Mouse (Mus musculus) adrenal gland, postnatal 14 days (tissue): ENCODE results near the gene Sema4g. TPM values are rescaled to one million over a fixed set of nuclear protein-coding genes. Genes with fewer than 3 reads are reported as not detected.
A peak's percentile ranks its signal among the peaks of the same experiment; 100 is the strongest.

ENCODE experiments used
- DNase-seq: peaks from one replicate; pipeline ENCODE4 v3.0.0; 2021; ENCODE audit warnings: mixed read lengths
- long read RNA-seq, 2 experiments: library from polyadenylated mRNA; stranded (forward); transcript quantifications; one replicate each; pipeline ENCODE4 v2.0.0; 2021
- total RNA-seq: library from RNA; stranded (reverse); gene quantifications from 2 replicates; pipeline ENCODE4 v1.2.3, GENCODE M21; 2021

The Sema4g gene
- total RNA-seq = 8.4 and 29.7 TPM in 2 replicates
- long read RNA-seq, experiment 1, partial matches to known transcripts = 4 of 4 reads
- long read RNA-seq, experiment 1, other reads (novel, unspliced or antisense) = 0 of 4 reads
- long read RNA-seq, experiment 2, full-length matches to known transcripts = 1 of 10 reads
- long read RNA-seq, experiment 2, partial matches to known transcripts = 2 of 10 reads
- long read RNA-seq, experiment 2, other reads (novel, unspliced or antisense) = 7 of 10 reads

- peak; percentile 43 for DNase-seq
Observed at GRCm38 (mm10) chr19:44988831-44989566, at the start of gene Sema4g. Sema4g (plus strand) TSS chr19:44989101.

GRCm38 (mm10) chr19:44959633-44960032, 29.3 kb upstream of the Sema4g start:
- DNase-seq = no peak

GRCm38 (mm10) chr19:44965978-44966377, 22.9 kb upstream of the Sema4g start:
- no peak for DNase-seq

- DNase-seq = no peak
Observed at GRCm38 (mm10) chr19:44968329-44968728, 20.6 kb upstream of the Sema4g start.

- no peak for DNase-seq
Observed at GRCm38 (mm10) chr19:44976636-44977035, 12.3 kb upstream of the Sema4g start.

GRCm38 (mm10) chr19:44977148-44977547, 11.8 kb upstream of the Sema4g start:
- no peak for DNase-seq

- no peak for DNase-seq
Observed at GRCm38 (mm10) chr19:44980787-44981186, 8.1 kb upstream of the Sema4g start.

DNA sequence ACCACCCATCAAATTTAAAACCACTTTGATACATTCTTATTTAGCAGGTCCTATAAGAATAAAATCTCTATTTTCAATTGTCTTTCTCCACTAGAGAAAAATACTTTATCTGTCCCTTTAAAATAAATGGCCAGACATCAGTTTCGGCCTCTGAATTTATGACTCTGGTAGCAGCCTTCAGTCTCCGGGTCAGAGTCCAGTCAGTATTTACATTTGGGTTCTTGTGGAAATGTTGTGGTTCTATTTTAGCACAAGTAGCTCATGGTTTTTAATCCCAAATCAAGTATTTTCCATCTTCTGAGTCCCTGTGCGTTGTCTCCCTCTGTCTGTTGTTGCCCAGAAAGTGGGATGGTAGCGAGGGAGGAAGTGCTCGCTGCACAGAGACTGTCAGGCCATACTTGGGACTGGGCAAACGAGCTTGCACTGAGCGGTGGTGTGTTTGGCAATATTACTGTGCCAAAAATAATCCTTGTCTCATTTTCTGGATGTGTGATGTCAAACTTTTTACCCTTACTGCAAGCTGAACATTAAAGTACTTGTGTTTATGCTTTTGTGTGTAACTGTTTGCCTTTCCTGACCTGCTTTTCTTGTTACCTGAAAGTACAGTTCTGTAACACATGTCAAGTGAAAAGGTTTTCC, 6.3 kb upstream of the Sema4g start:
- no peak for DNase-seq

- DNase-seq = no peak
Observed at GRCm38 (mm10) chr19:44983366-44983765, 5.5 kb upstream of the Sema4g start.

DNA sequence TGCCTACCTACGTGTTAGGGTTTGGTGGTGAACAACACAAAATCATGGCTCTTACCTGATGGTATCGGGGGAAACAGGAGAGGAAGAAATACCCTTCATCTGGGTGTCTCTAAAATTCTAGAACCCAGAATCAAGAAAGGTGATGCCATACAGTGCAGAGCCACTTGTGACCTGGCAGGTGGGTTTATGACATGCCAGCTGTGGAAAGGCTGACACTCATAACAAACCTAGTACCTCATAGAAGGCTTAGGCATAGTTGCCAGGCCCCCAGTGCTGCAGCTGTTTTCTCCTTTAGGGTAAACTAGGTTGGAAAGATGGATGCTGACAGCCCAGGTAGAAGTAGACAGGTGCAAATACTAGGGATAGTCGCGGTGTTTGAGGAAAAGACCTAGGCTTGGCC, 4.5 kb upstream of the Sema4g start:
- DNase-seq = no peak

DNA sequence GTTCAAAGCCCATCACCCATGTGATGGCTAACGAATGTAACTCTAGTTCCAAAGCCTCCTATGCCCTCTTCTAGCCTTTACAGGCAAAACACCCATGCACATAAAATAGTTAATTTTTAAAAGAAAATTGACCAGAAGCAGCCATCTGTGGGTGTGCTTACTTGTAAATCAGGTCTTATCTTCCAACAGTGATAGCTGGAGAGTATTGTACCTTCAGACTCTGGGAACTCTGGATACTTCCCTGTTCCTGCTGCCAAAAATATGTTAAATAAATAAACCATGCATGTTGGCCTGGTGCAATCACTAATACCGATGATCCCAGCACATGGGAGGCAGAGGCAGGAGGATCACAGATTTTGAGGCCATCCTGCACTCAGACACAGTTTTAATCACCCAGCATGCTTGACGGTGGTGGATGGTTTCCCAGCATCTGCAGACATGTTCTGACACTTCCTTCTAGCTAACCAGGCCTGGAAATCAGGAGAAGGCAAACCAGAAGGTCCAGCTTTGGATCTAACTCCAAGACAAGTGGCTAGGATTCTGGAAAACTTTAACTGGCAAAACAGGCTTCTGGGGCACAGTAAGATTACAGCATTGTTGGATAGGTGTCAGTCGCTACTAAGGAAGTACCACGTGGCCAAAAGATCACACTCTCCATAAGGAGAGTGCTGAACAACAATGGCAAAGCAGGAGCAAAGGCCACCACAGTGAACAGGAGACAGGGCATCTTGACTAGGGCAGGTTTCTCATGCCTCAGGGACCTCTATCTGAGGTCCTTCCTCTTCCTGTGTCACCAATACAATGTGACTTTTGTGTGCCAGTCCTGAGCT, 3.5 kb upstream of the Sema4g start:
- DNase-seq = no peak

DNA sequence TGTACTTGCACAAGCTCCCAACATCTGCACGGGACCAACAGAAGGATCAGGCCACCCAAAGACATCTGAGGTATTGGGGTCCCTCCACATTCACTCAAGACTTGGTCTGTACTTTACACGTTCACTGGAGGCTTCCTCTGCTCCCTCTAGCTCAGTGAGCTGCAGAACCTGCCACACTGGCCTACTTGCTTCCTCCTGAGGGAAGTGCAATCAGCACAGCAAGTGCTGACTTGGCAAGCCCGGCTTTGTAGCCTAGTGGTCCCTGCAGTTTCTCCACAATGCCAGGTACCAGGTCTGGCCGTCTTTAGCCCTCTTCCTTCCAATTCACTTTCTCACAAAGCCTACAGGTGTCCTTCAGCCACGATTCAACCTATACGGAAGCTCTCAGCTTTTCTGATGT, 1.9 kb upstream of the Sema4g start:
- no peak for DNase-seq

GRCm38 (mm10) chr19:44987851-44988250, 1.1 kb upstream of the Sema4g start:
- no peak for DNase-seq

DNA sequence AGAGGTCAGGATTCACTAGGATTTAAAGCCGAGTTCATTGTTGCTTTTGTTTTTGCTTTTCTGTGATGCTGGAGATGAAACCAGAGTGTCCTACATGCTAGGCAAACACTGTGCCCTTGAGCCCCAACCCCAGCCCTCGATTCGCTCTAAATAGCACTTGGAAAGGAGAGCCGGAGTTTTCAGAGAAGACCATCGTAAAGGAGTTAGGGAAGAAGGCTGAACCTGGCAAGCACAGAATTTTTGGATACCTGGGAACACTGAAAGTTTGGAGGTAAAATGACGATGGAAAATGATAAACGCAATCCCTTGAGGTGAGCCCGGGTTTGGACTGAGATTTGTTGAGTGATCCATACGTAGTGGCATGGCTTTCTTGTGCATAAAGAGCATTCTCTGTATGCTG, 580 bp upstream of the Sema4g start:
- DNase-seq = no peak

DNA sequence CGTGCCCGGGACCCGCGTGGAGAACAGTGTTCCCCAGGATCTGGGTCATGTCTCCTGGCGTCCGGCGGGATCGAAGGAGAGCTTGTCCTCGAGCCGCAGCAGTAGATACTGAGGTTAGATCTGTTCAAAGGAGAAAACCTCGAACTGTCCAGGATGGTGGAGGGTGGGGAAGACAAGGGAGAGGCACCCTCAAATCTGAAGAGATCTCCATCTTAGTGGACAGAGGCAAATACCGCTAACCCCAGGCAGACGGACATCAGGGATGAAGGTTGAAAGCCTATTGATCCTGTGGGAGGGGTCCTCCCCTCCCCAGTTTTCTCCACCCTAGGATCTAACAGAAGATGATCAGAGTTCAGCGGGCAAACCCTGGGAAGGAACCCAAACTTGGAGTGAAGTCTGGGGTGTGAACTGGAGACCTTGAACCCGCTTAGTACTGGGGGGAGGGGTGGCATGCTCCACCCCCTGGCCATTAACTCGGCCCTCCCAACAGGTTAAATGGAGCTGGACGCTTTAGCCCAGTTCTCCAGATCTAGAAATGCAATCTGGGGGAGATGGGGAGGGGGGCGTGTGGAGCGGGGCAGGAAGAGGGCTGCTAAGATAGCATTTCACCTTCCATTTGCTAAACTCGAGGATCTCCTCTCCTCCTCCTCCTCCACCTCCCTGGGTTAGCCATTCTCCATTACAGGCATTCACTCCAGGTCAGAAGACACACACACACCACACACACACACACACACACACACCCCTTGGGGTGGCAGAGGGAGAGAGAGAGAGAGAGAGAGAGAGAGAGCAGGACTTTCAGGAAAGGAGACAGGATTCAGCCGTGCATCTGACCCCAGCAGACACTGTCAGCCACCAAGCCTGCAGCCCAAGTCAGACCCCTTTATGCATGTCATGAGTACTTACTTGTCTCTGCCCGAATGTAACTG, 930 bp downstream of the Sema4g start:
- peak; percentile 25 for DNase-seq

- no peak for DNase-seq
Observed at GRCm38 (mm10) chr19:44991031-44991430, 2.1 kb downstream of the Sema4g start.

GRCm38 (mm10) chr19:44992246-44992645, 3.3 kb downstream of the Sema4g start:
- no peak for DNase-seq

GRCm38 (mm10) chr19:44992712-44993111, 3.8 kb downstream of the Sema4g start:
- no peak for DNase-seq

DNA sequence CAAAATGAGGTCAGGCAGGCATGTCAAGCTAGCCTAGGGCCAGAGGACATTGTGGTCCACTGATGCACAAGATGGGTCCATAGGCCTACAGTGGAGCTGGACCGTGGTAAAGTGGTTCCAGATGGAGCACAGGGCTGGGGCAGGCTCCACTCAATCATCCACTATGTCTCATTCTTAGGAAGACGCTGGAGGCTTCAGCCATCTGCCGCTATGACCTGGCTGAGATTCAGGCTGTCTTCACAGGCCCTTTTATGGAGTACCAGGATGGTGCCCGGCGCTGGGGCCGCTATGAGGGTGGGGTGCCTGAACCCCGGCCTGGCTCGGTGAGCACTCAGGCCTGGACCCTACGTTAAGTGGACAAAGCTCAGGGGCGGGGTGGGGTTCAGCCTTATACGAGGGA, 8.9 kb downstream of the Sema4g start:
- DNase-seq = no peak

GRCm38 (mm10) chr19:44999647-45000046, 10.7 kb downstream of the Sema4g start:
- no peak for DNase-seq

GRCm38 (mm10) chr19:45002301-45002700, 13.4 kb downstream of the Sema4g start:
- DNase-seq = no peak
